In the genomic region with DNA sequence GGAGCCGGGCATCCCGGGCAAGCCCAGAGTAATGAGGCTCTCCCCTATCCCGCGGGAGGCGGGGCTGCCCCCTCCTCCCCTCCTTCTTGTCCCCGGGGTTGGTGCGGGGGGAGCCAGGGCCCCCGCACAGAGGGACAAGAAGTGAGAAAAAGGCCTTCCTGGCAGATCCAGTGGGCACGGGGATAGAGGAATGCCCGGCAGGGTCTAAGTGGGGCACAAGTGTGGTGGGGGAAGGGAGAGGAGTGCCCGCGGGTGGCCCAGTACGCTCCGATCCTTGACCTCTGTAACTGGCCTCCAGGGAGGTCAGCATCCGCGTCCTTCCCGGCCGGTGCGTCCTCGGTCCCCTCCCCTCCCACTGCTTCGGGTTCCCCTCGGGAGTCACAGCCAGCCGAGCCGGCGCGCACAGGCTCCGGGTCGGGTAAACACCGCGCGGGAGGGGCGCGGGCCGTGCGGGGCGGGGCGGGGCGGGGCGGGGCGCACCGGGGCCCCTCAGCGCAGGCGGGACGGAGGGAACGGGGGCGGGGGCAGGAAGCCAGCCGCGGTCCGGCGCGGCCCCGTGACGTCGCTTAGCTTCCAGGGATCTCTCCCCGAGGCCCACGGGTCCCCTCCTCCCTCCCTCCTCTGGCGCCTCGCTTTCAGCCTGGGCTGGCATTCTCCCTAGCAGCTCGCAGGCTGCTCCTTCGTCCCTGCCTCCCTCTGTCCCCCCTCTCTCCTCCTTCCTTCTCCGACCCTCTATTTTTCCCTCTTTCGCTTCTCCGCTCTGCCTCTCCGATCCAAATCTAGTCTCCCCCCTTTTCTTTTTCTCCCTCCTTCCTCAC, we compare ENCODE assay signal across 9 mouse cellular contexts. TPM values are rescaled to one million over a fixed set of nuclear protein-coding genes. Genes with fewer than 3 reads are reported as not detected.
DNase-seq lines count a peak whose midpoint lies in the region; ATAC-seq lines count a peak whose summit lies in the region.
"Had no signal": no experiment of that assay in that cellular context is flagged by ENCODE, and none has a peak within 500 bp of the region (broad histone marks: within the 10 kb centered on the region; RNA-seq: fewer than 3 reads in every experiment).

A gene (plus strand): TSS at position 562 of the 818 bp plus-strand sequence.

- peak; percentile 33 for ATAC-seq in granulocyte monocyte progenitor cell, adult 5-6 weeks (replicated peaks; ENCODE audit: poor library complexity, severe bottlenecking)
- ATAC-seq in intestine, embryonic 16.5 days, result peak; percentile 85
- ATAC-seq in megakaryocyte-erythroid progenitor cell, adult 5-6 weeks (replicated peaks; ENCODE audit: low FRiP score, low TSS enrichment, poor library complexity, severe bottlenecking), result no peak

- peak within 1 kb of the TSS; percentile 93 for H3K27ac ChIP-seq in intestine, embryonic 16.5 days (ENCODE audit: low read length)
- H3K27ac ChIP-seq: macrophage had no signal

- under 1% methylated on average over 33 of the region's 64 CpGs for WGBS in intestine, embryonic 16.5 days

- intact Hi-C loops in left cerebral cortex, postnatal 14 days (cut with DNase I), result loop anchor here (2.0 kb wide), 1 partner anchor 51 kb away; no protein-coding TSS in a partner anchor

- no peaks in the 10 kb centered on the region for H3K27me3 ChIP-seq in intestine, embryonic 16.5 days (replicated peaks; ENCODE audit: control insufficient read depth, insufficient read depth, low read length)
- H3K27me3 ChIP-seq in megakaryocyte, embryonic 14.5 days (replicated peaks), result peaks cover 97% of the 10 kb centered on the region

- peak within 1 kb of the TSS; percentile 75 for H3K4me2 ChIP-seq in intestine, embryonic 16.5 days (ENCODE audit: low read depth, low read length)

- H3K4me3 ChIP-seq in intestine, embryonic 16.5 days (ENCODE audit: low read length), result peak within 1 kb of the TSS; percentile 89
- peak within 1 kb of the TSS; percentile 93 for H3K4me3 ChIP-seq in megakaryocyte, embryonic 14.5 days (replicated peaks)

- H3K9me3 ChIP-seq in intestine, embryonic 16.5 days (ENCODE audit: control insufficient read depth, low read length), result no peaks in the 10 kb centered on the region
- H3K9me3 ChIP-seq in megakaryocyte, embryonic 14.5 days, result no peaks in the 10 kb centered on the region

- peaks cover 17% of the 10 kb centered on the region for H3K4me1 ChIP-seq in intestine, embryonic 16.5 days (ENCODE audit: control insufficient read depth, insufficient read depth, low read length)
- peaks cover 35% of the 10 kb centered on the region for H3K4me1 ChIP-seq in megakaryocyte, embryonic 14.5 days

- peak within 1 kb of the TSS; percentile 96 for H3K9ac ChIP-seq in intestine, embryonic 16.5 days (ENCODE audit: low read depth, low read length)

- H3K36me3 ChIP-seq in intestine, embryonic 16.5 days (ENCODE audit: control insufficient read depth, insufficient read depth, low read length), result no peaks in the 10 kb centered on the region
- H3K36me3 ChIP-seq in megakaryocyte, embryonic 14.5 days (replicated peaks; ENCODE audit: low read length), result no peaks in the 10 kb centered on the region

- DNase-seq in adrenal gland, postnatal 10 days, result peak; percentile 90
- DNase-seq in embryo, embryonic 11.5 days (ENCODE audit: low read depth, low spot score), result peak; percentile 57
- peak; percentile 87 to 89 for DNase-seq in left cerebral cortex, postnatal 14 days (ENCODE audit: low spot score in 2 of 2)
- peak; percentile 90 to 92 for DNase-seq in right cerebral cortex, postnatal 10 days (ENCODE audit: low spot score in 2 of 2)

RNA-seq across cellular contexts. Expression of the gene that starts here (rescaled TPM):
- 10 to 100 TPM; 17.3 to 22.9 TPM for total RNA-seq in adrenal gland, postnatal 10 days (2021)
- total RNA-seq in granulocyte monocyte progenitor cell, adult 5-6 weeks (2014; fragmentation: Nextera tagmentation), result not detected in 2 replicates
- not detected in 2 replicates for total RNA-seq in granulocyte monocyte progenitor cell, adult 5-6 weeks (2017)
- polyA plus RNA-seq in intestine, embryonic 16.5 days (2015; fragmentation: Nextera tagmentation; extraction: Ambion mirVana), result 3.5 and 3.6 TPM in 2 replicates
- 100 to 1,000 TPM; 755 to 854 TPM for total RNA-seq in left cerebral cortex, postnatal 14 days (2021)
- 0.13 and 1.2 TPM in 2 replicates for polyA plus RNA-seq in megakaryocyte, embryonic 14.5 days (2012; ENCODE audit: insufficient read depth, low replicate concordance)
- not detected in 2 replicates for total RNA-seq in megakaryocyte-erythroid progenitor cell, adult 5-6 weeks (2014; fragmentation: Nextera tagmentation)
- 0.05 TPM in 1 of 2 replicates, not detected in the other for total RNA-seq in megakaryocyte-erythroid progenitor cell, adult 5-6 weeks (2017)
- polyA plus RNA-seq: macrophage had no signal

Comparison
In these comparisons a context has a peak if more than half of its experiments do, and no peak if none do; other contexts are left out.
1. RNA of the gene that starts here (total RNA-seq): 755 to 854 TPM in left cerebral cortex, postnatal 14 days; 17.3 to 22.9 TPM in adrenal gland, postnatal 10 days, 0.05 TPM in megakaryocyte-erythroid progenitor cell, adult 5-6 weeks and not detected in granulocyte monocyte progenitor cell, adult 5-6 weeks; every median in the first group is over 10 times any median in the second.
2. Peak in ATAC-seq in granulocyte monocyte progenitor cell, adult 5-6 weeks; RNA of the gene not detected or under 1 TPM.
3. Peak in every context shown above with its lines, with median percentiles within 50 percentile points of each other: DNase-seq.